Mouse (Mus musculus): ENCODE results near the gene Kpna3.
A peak's percentile ranks its signal among the peaks of the same experiment; 100 is the strongest.

DNA sequence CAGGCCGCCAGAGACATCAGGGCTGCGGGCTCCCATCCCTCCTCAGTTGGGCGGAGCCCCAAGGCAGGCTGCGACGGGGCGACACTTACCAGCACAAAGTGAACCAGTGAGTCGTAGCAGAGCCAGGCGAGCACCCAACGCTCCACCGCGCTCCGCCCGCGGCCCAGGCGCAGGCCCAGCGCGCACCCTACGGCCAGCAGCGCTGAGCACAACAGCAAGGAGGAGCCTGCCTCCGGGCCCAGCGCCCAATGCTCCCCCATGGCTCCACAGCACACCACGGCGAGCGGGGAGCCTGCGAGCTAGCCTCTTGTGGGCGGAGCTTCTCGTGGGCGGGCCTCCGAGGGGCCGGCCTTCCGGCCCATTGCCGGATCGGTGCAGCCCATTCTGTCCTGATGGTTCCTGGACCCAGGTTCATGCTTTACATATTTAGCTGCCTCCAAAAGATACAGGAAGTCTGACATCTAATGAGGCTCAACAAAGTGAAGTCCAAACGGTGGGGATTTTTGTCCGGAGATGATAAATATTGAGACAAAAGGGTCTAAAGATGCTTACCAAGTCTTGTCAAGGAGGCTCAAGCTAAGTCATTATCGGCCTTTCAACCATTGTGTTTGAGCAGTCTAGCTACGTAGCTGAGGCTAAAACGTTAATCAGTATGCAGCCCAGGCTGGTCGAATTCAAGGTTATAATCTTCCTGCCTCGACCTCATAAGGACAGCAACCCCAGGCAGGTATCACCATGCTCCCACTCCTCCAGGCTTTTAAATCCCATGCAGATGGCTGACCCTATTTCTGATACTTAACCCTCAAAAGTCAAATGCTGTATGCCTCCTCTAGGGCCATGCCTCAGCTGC, 79.3 kb downstream of the Kpna3 start, which contains the start of gene Ebpl:
- peak; percentile 41 for TF ChIP-seq POLR2A (IDR thresholded peaks at IDR 0.05; ENCODE audit: low read depth, low read length)
- TF ChIP-seq CTCF (IDR thresholded peaks at IDR 0.05; ENCODE audit: extremely low read depth, insufficient read depth, insufficient read length, insufficient replicate concordance), result no peak

Data from spleen, adult 2 months (tissue).